Mouse (Mus musculus): ENCODE results near the gene Ltbp2. TPM values are rescaled to one million over a fixed set of nuclear protein-coding genes. Genes with fewer than 3 reads are reported as not detected.

Gene Ltbp2
- polyA plus RNA-seq, 1 experiment from 2014 or later = 1.4 TPM

GRCm38 (mm10) chr12:84805228-84805842 is 71.0 kb downstream of the Ltbp2 start:
- WGBS = 48% methylated on average over 9 of the region's 9 CpGs
- no peaks in the 10 kb centered on the region for H3K27me3 ChIP-seq (ENCODE audit: control insufficient read depth, insufficient read depth, low read length)
- H3K36me3 ChIP-seq (ENCODE audit: control insufficient read depth, insufficient read depth, low read length) = no peaks in the 10 kb centered on the region
- no peak overlapping the region for H3K9ac ChIP-seq (ENCODE audit: low read length)
- ATAC-seq (ENCODE audit: low FRiP score, low TSS enrichment) = peak; percentile 91
- H3K4me2 ChIP-seq (replicated peaks; ENCODE audit: low read depth) = no peak overlapping the region
- H3K27ac ChIP-seq (replicated peaks) = peak overlapping the region; percentile 77; the same call in 1 of the 2 replicates
- no peak overlapping the region for H3K4me3 ChIP-seq (ENCODE audit: low read depth, low read length)
- TF ChIP-seq EP300 (optimal IDR thresholded peaks at IDR 0.05) (no peak), CTCF (IDR thresholded peaks at IDR 0.05; ENCODE audit: low read depth) (no peak)
- H3K4me1 ChIP-seq (replicated peaks; ENCODE audit: control insufficient read depth, insufficient read depth) = no peaks in the 10 kb centered on the region
- no peaks in the 10 kb centered on the region for H3K9me3 ChIP-seq (ENCODE audit: control insufficient read depth, low read length)
- peak; percentile 75 for DNase-seq (ENCODE audit: low spot score)

- H3K27me3 ChIP-seq (ENCODE audit: control insufficient read depth, insufficient read depth, low read length) = no peaks in the 10 kb centered on the region
- TF ChIP-seq EP300 (optimal IDR thresholded peaks at IDR 0.05) (no peak), CTCF (IDR thresholded peaks at IDR 0.05; ENCODE audit: low read depth) (no peak)
- DNase-seq (ENCODE audit: low spot score) (no peak), ATAC-seq (ENCODE audit: low FRiP score, low TSS enrichment) (no peak)
- no peaks in the 10 kb centered on the region for H3K4me1 ChIP-seq (replicated peaks; ENCODE audit: control insufficient read depth, insufficient read depth)
- H3K4me3 ChIP-seq (ENCODE audit: low read depth, low read length) = no peak overlapping the region
- H3K36me3 ChIP-seq (ENCODE audit: control insufficient read depth, insufficient read depth, low read length) = no peaks in the 10 kb centered on the region
- H3K9ac ChIP-seq (ENCODE audit: low read length) = no peak overlapping the region
- H3K4me2 ChIP-seq (replicated peaks; ENCODE audit: low read depth) = no peak overlapping the region
- WGBS = 72% methylated on average over 3 of the region's 3 CpGs
- H3K9me3 ChIP-seq (ENCODE audit: control insufficient read depth, low read length) = no peaks in the 10 kb centered on the region
- no peak overlapping the region for H3K27ac ChIP-seq (replicated peaks)
Measured at GRCm38 (mm10) chr12:84802625-84803024, 73.7 kb downstream of the Ltbp2 start.

GRCm38 (mm10) chr12:84801532-84802110 is 74.7 kb downstream of the Ltbp2 start:
- Histone ChIP-seq H3K4me1 (replicated peaks; ENCODE audit: control insufficient read depth, insufficient read depth) (no peaks in the 10 kb centered on the region), H3K27me3 (ENCODE audit: control insufficient read depth, insufficient read depth, low read length) (no peaks in the 10 kb centered on the region), H3K9ac (ENCODE audit: low read length) (no peak overlapping the region), H3K4me3 (ENCODE audit: low read depth, low read length) (no peak overlapping the region), H3K4me2 (replicated peaks; ENCODE audit: low read depth) (no peak overlapping the region), H3K27ac (replicated peaks) (no peak overlapping the region), H3K9me3 (ENCODE audit: control insufficient read depth, low read length) (no peaks in the 10 kb centered on the region), H3K36me3 (ENCODE audit: control insufficient read depth, insufficient read depth, low read length) (no peaks in the 10 kb centered on the region)
- ATAC-seq (ENCODE audit: low FRiP score, low TSS enrichment) = no peak
- TF ChIP-seq EP300 (optimal IDR thresholded peaks at IDR 0.05) (no peak), CTCF (IDR thresholded peaks at IDR 0.05; ENCODE audit: low read depth) (no peak)
- no peak for DNase-seq (ENCODE audit: low spot score)
- WGBS = 80% methylated on average over 13 of the region's 13 CpGs

- no peak overlapping the region for H3K9ac ChIP-seq (ENCODE audit: low read length)
- H3K27me3 ChIP-seq (ENCODE audit: control insufficient read depth, insufficient read depth, low read length) = no peaks in the 10 kb centered on the region
- no peaks in the 10 kb centered on the region for H3K4me1 ChIP-seq (replicated peaks; ENCODE audit: control insufficient read depth, insufficient read depth)
- ATAC-seq (ENCODE audit: low FRiP score, low TSS enrichment) = no peak
- H3K4me3 ChIP-seq (ENCODE audit: low read depth, low read length) = no peak overlapping the region
- no peak overlapping the region for H3K4me2 ChIP-seq (replicated peaks; ENCODE audit: low read depth)
- TF ChIP-seq CTCF (IDR thresholded peaks at IDR 0.05; ENCODE audit: low read depth) (no peak), EP300 (optimal IDR thresholded peaks at IDR 0.05) (no peak)
- DNase-seq (ENCODE audit: low spot score) = no peak
- no peaks in the 10 kb centered on the region for H3K9me3 ChIP-seq (ENCODE audit: control insufficient read depth, low read length)
- 33% methylated on average over 4 of the region's 4 CpGs for WGBS
- H3K27ac ChIP-seq (replicated peaks) = no peak overlapping the region
- H3K36me3 ChIP-seq (ENCODE audit: control insufficient read depth, insufficient read depth, low read length) = no peaks in the 10 kb centered on the region
Measured at GRCm38 (mm10) chr12:84800419-84800818, 75.9 kb downstream of the Ltbp2 start.

- DNase-seq (ENCODE audit: low spot score) (no peak), ATAC-seq (ENCODE audit: low FRiP score, low TSS enrichment) (no peak)
- H3K27me3 ChIP-seq (ENCODE audit: control insufficient read depth, insufficient read depth, low read length) = no peaks in the 10 kb centered on the region
- WGBS = 95% methylated on average over 13 of the region's 13 CpGs
- H3K36me3 ChIP-seq (ENCODE audit: control insufficient read depth, insufficient read depth, low read length) = no peaks in the 10 kb centered on the region
- TF ChIP-seq CTCF (IDR thresholded peaks at IDR 0.05; ENCODE audit: low read depth) = no peak
- no peak for TF ChIP-seq EP300 (optimal IDR thresholded peaks at IDR 0.05)
- no peak overlapping the region for H3K9ac ChIP-seq (ENCODE audit: low read length)
- H3K9me3 ChIP-seq (ENCODE audit: control insufficient read depth, low read length) = no peaks in the 10 kb centered on the region
- no peak overlapping the region for H3K4me2 ChIP-seq (replicated peaks; ENCODE audit: low read depth)
- H3K4me1 ChIP-seq (replicated peaks; ENCODE audit: control insufficient read depth, insufficient read depth) = no peaks in the 10 kb centered on the region
- no peak overlapping the region for H3K4me3 ChIP-seq (ENCODE audit: low read depth, low read length)
- no peak overlapping the region for H3K27ac ChIP-seq (replicated peaks)
Measured at GRCm38 (mm10) chr12:84799086-84799485, 77.2 kb downstream of the Ltbp2 start.

GRCm38 (mm10) chr12:84794647-84795046 is 81.7 kb downstream of the Ltbp2 start:
- H3K27ac ChIP-seq (replicated peaks) = no peak overlapping the region
- H3K4me1 ChIP-seq (replicated peaks; ENCODE audit: control insufficient read depth, insufficient read depth) = no peaks in the 10 kb centered on the region
- WGBS = 87% methylated on average over 8 of the region's 8 CpGs
- DNase-seq (ENCODE audit: low spot score) (no peak), ATAC-seq (ENCODE audit: low FRiP score, low TSS enrichment) (no peak)
- no peaks in the 10 kb centered on the region for H3K27me3 ChIP-seq (ENCODE audit: control insufficient read depth, insufficient read depth, low read length)
- no peak overlapping the region for H3K4me2 ChIP-seq (replicated peaks; ENCODE audit: low read depth)
- H3K9me3 ChIP-seq (ENCODE audit: control insufficient read depth, low read length) = no peaks in the 10 kb centered on the region
- TF ChIP-seq CTCF (IDR thresholded peaks at IDR 0.05; ENCODE audit: low read depth) (no peak), EP300 (optimal IDR thresholded peaks at IDR 0.05) (no peak)
- no peak overlapping the region for H3K9ac ChIP-seq (ENCODE audit: low read length)
- H3K36me3 ChIP-seq (ENCODE audit: control insufficient read depth, insufficient read depth, low read length) = no peaks in the 10 kb centered on the region
- H3K4me3 ChIP-seq (ENCODE audit: low read depth, low read length) = no peak overlapping the region
